Mouse (Mus musculus) heart, postnatal 0 days (tissue): ENCODE measurements around the gene Aig1.

Experiments used
- CTCF ChIP-seq: IDR thresholded peaks from 2 replicates; pipeline ENCODE4 v1.5.1; 2016; ENCODE audit warnings: antibody characterized with exemption, control low read depth, low read depth
- EP300 ChIP-seq: IDR thresholded peaks from 2 replicates; pipeline ENCODE4 v1.6.1; 2016; ENCODE audit warnings: antibody characterized with exemption, low read depth

DNA sequence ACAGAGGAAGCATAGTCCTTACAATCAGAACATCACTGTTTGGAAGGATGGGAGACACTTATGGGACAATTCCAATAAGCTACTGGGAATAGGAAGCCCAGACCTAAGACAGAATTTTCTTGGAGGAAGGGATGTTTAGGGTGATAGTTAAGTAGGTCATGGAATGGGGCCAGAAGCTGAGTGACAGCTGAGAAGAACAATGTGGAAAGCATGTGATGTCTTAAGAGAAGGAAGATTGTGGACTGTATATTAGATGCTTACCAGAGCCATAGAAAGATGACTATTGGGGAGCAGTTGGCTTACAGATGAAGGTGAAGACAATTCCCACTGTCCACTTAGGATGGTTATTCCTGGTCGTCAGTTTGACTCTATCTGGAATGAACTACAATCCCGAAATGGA is 191.3 kb downstream of the Aig1 start:
- no peak for TF ChIP-seq CTCF
- TF ChIP-seq EP300 = no peak
